Mouse (Mus musculus): ENCODE measurements around the gene Il20.

Gene Il20

DNA sequence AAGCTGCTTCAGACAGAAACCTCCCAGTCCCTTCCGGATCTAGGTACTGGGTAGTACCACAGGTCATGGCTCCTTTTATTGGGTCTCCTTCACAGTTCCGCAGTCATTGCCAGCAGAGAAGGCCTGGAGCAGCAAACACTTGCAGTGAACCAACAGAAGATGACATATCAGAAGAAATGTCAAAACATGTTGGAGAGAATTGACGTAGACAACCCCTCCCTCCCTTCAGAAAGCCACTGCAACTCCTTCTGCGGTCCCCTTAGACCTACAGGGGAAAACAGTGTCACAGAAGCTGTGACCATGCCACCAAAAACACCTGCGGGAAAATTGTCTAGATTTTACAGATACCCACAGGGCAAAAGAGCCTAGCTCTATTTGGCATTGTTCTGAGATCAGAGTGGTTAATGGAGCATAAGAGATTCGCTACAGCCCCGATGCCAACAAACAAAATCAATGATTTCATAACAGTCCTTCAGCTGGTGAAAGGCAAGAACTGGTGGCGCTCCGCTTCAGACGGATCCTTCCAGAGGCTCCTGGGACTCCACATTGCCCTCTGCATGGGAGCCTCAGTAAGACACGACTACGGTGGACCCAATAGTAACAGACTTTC, at the start of gene Il20:
TSS of gene Il20 (minus strand) at position 51 of the 610 bp plus-strand sequence.
- DNase-seq: no peak

DNA sequence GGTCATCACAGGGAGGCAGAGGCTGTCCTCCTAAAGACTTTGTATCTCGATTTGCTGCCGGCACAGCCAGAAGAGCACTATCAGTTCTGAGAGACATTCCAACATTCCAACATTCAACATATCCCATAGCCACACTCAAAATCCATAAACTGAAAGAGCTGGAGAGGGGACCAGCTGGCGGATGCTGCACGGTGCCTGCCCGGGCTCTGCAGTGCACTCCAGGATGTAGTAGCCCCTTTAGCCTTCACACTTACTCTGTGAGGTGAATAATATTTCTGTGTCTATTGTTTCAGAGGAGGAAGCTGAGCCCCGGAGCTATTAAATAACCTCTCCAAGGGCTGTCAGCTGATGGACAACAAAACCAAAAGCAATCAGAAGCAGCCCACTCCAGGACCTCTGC, 35.7 kb upstream of the Il20 start:
- no peak for DNase-seq

DNA sequence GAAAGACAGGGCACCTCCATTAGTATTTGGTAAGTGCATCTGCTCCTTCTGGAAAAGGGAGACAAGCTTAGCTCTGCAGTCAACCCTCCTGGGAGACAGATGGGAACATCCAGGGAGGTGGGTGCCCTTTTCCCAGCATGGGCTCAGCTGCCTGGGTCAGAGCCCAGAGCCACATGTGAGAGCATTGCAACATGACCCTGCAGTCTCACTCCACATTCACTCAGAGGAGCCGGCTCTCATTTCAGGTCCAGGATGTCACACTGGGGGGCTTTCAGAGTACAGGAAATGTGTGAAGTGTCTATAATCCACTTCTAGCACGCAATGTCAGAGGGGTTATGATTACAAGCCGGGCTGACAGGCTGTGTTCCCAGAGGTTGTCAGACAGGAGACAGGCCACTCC, 30.6 kb upstream of the Il20 start:
- no peak for DNase-seq

DNA sequence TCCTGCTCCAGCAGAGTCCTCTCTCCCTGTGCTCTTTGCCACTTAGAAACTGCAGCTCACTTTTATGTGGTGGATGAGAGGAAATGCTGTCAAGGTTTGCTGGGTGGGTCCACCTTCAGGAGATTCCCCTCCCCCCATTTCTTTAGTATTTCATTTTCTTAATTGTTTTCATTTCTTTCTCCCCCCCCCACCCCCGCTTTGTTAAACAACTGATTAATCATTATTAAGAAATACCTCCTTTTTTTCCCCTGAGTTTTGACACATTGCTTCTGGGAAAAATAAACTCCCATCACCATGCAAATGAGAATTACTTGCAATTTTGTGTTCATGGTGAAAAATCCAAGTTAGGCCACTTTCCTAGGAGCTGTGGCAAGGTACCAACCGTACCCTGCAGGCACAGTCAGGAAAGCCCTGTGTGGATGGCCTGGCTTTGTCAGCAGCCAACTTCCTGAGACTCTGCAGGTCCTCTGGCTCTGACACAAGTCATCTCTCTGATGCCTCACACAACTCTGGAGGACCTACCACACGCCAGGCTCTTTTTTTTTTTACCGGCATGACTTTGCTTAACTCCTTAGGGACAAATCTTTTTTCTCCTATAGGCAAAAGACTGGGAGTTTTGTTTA, 28.9 kb upstream of the Il20 start, which contains the start of gene Il19:
TSS of gene Il19 (minus strand) at position 51 of the 623 bp plus-strand sequence.
- DNase-seq: no peak

DNA sequence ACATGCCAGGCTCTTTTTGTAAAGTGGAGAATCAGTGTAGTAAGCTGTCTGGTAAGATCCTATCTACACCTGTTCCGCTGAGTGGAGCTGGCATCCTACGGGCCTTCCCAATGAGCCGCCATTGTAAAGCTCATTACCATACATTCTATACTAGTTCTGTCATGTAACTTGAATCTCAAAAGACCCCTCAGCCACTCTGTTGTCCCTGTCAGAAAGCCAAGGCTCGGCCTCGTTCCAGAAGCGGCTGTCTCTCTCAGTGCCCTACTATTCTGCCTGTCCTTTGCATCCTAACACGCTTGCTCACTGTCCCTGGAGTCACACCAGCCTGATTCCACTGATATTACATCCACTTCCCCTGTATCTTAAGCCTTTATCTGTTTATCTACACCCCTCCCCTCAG, 26.9 kb upstream of the Il20 start:
- no peak for DNase-seq

DNA sequence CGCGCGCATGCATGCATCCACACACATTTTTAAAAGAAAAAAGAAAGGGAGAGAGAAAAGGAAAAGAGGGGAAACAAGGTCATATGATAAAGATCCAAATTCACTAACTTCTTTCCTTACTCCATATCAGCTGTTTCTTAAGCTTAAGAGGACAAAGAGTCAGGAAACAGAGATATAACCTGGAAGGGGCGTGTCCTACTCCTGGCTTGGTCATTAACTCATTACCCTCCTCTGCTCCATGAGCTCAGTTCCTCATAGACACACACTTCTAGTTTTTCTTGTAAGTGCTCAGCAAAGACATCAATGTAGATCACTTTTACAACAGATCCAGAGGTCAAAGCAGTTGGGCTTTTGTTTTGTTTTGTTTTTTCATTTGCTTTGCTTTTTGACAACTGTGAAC, 25.9 kb upstream of the Il20 start:
- no peak for DNase-seq

DNA sequence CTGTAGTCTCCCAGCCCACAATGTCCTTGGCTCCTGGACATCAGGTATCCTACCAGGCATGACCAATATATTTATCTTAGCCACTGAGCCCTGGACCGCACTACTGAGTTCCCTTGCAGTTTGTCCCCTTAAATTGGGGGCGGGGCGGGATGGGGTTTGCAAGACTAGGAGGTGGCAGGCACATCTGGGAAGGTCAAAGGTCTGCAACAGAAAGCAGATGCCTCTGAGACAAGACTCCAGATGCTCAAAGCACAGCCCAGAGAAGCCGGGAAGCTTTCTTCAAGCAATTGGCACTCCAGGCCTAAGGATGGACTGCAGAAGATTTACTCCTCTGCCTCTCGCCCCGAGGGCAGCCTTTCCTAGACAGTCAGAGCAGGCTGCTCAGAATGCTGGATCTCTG, 25.1 kb upstream of the Il20 start:
- DNase-seq: no peak

DNA sequence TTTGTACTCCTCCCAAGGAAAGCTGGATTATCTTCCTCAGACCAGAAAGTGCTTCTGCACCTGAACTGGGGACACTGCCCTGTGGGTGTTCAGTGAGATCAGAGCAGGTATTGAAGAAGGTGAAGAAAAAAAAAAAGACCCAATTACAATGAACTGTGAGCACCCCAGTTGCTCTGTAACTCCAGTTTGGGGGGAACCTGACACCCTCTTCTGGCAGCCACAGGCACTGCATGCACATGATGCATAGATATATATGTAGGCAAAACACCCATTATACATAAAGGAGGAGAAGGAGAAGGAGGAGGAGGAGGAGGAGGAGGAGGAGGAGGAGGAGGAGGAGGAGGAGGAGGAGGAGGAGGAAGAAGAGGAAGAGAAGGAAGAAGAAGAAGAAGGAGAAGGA, 15.2 kb upstream of the Il20 start:
- DNase-seq: peak; percentile 71 to 74

DNA sequence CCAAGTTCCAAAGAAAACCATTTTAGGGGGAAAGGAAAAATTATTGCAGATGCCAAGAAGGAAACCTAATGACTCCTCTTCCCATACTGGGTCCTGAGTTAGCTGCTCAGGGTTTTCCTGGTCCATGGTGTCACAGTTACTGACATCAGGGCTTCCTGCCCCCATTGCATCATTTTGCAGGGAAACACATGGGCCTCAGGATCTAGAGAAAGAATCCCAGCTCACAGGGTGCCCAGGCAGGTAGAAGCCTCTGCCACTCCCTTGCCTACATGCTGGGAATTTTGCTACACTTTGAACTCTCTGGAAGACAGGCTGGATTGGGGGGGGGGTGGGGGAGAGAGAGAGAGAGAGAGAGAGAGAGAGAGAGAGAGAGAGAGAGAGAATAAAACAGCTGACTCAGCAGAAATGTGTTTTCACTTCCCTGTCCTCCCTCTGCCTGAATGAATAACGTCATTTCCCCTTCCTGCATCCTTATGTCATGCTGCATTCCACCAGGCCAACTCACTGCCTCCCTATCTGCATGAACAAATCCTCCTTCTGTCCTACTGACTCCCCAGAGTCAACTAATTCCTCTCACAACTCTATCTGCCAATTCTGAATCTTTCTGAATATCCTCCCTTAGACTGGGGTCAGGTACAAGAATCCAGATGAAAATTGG, 7.2 kb upstream of the Il20 start:
- DNase-seq: peak; percentile 9 to 12

DNA sequence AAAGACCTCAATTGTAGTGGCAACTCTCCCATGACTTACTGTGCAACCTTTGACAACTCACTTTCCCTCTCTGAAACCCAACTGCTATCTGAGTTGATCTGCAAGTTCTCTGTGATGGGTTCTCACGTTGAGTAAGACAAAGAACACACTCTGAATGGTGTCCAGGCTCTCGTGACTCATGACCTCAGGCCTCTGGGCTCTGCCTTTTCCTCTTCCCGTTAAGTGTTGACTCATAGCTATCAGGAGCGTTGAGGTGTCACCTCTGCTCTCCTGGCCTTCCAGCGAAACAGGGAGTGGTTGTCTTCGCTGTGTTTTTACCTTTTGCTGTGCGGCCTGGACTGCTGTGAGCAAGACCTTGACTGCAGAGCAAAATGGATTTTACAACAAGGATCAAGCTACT, 8.7 kb downstream of the Il20 start:
- DNase-seq: no peak

DNA sequence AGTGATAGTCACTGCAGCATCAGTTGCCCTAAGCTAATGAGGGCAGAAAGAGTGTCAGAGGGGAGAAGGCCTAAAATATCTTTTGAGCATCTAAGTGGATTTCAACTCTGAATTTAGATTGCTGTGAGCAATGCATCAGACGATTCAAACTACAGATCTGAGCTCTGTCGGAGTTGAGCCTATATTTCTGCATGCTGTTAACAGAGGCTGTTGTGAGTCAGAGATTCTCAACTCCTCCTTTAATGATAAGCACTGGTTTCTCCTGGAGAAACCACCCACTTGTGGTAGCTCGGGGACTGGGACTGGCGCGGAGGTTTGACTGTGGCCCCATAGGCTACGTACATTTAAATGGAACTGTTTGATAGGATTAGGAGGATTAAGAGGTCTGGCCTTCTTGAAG, 16.8 kb downstream of the Il20 start:
- no peak for DNase-seq

DNA sequence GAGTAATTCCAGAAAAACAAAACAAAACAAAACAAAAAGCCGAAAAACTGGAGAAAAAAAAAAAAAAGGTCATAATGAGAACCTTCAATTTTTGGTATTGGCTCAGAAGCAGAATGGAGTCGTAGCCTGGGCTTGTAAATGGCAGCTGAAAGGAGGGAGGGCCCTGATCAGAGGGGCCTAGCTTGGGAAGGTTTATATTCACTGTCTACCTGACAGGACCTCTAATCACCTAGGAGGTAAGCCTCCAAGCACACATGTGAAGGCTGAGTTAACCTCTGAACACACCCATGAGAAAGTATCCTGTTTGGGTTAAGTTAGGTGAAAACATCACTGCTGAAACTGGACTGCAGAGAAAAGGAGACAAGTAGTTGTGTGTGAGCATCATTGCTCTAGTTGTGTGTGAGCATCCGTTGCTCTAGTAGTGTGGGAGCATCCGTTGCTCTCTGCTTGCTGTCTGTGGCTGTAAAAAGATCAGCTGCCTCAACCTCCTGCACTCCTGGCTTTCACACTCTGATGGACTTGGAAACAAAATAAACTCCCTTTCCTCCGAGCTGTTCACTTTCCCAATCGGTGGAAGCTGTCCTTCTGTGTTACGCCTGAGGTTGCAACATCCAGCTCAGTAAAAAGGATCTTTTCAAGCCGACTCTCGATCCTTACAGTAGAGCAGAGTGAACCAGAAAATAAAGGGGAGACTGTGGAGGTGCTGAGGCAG, 17.8 kb downstream of the Il20 start:
- no peak for DNase-seq

DNA sequence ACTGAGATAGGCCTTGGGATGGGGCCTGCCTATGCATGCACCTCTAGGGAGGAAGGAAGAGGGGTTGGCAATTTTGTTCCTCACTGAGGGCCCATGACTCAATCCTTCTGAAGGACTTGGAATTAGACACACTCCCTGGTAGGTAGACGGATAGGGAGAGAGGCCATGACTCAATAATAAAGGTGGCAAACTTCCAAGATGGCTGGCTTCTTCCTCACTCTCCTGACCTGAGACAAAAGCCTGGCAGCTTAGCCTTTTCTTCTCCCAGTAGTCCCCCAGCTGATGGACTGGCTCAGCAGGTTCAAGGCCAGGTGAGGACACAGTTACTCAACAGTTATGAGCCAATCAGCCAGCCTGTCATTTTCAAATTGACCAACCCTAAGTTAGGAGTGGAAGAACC, 18.8 kb downstream of the Il20 start:
- no peak for DNase-seq

DNA sequence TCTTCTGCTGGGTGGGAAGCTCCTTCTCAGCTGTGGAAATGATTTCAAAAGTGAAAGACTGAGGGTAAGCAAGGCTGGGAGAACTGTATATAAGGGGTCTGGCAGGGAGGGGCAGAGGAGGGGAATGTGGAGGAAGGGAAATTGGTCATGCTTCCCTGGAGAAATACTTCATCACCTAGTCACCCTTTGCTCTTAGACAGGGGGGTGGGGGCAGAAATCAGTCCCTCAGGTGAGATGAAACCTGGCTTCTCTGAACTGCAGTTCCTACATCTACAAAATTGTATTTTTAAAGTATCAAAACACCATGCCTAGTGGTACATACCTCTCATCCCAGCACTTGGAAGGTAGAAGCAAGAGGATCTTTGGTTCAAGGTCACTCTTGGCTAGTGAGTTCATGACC, 23.9 kb downstream of the Il20 start, which contains the start of gene Il24:
TSS of gene Il24 (minus strand) at position 101 of the 400 bp plus-strand sequence.
- DNase-seq: no peak

DNA sequence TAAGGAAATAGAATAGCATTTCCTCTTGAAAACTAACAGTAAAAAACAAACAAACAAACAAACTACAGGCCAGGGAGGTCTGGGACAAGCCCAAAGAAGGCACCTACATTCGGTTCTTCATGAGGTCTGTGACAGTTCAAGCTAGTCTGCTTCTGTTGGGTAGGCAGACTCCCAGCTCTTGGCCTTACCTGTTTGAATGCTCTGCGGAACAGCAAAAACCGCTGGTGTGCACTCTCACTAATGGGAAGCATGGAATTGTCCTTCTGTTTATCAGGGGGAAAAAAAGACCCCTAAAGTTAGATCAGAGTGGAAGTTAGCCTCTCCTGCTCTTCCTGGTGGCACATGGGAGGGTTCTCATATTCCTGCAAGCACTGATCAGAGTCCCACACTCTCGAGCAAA, 28.1 kb downstream of the Il20 start:
- DNase-seq: no peak

DNA sequence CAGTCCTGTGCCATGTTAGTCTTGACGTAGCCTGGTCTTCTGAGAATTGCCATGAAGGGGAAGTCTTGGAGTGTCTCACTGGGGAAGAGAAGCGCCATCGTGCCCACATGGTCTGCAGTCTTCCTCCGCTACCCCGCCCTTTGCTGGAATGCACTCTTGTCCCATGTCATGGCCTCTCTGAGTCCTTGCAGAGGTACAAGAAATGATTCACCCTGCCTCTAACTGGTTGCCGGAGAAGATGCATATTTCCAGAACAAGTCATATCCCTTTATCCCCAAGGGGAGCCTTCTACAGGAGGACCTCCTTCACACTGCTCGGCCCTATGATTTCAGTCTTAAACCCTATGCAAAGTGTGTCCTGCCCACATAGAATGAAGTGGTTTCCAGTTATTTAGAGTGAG, 31.3 kb downstream of the Il20 start:
- no peak for DNase-seq

DNA sequence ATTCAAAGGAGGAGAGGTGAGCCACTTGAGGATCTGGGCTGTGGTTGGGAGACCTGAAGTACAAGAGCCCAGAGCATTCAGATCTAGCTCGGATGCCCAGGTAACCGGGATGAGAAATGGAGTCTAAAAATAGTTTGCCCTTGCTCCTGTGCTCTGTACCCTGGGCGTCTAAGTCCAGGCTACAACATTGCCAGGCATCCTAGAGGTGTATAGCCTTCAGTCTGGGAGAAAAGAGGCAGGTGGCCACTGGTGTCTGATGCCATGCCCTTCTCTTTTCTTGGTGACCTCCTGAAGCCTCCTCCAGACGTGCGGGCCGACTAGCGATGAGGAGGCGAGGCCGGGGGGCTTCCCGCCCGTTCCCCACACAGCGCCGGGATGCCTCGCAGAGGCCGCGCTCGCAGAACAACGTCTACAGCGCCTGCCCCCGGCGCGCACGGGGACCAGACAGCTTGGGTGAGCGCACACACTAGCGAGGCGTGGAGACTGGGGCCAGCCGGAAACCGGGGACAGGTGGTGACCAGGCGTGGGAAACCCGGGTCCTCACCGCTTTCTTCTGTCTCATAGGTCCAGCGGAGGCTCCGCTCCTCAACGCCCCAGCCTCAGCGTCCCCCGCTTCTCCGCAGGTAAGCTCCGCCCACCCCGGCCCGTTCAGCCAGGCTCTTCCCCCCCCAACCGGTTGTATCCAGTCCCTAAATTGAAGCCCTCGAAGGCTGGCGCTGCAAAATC, 33.2 kb downstream of the Il20 start:
- DNase-seq: peak; percentile 51 to 55

DNA sequence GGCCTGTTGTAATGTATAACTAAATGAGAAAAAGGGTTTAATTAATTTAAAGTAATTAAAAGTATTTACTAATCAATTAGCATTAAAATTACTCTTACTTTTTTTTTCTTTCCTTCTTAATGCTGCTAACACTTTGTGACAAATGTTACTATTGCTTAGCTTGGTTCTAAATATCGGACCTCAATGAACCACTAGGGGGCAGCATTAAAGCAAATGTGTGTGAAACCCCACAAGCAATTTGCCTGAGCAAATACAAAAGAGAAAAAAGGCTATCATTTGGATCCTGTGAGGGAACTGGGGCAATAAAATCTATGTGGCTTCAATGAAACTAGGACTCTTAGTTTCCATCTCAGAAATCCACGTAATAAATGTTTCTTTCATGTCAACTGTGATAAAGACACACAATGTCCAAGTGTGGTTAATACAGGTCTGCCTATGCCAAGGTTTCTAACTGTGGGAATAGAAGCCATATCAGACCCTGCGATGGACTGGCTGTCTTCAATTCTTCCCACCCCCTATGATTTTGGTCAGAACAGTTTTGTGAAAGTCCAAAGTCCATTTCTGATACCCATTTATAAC, 34.2 kb downstream of the Il20 start:
- peak; percentile 72 to 76 for DNase-seq

DNA sequence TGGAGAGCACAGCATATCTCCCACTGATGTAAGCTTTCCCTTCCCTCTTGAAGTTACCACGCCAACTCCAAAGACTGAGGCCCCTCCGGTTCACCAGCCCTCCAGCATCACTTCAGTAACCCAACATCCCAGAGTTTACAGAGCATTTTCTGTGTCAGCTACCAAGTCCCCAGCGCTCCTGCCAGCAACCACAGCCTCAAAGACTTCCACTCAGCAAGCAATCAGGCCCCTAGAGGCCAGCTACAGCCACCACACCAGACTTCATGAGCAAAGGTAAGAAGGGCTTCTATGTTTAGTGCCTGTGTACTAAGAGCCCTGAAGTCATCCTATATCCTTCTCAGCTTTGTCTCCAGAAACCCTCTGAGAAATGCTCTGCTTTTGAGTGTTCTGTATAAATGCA, 35.3 kb downstream of the Il20 start:
- no peak for DNase-seq

DNA sequence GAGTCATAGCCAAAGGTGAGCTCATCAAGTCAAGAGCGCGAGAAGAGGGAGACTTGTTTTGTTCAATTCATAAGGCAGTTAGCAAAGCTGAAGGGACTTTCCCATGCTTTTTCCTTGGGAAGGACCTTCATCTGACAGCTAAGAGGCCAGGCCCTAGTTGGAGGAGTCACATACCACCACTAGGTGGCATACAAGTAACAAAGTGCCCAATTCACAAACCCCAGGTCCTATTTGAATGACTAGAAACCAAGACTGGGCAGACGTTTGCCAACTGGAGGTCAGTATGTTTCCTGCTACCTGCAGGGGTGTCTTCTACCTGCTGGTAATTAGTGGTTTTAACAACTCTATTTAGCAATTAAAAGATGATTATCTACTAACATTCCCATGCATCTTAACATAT, 36.1 kb downstream of the Il20 start:
- DNase-seq: peak; percentile 49 to 55

DNA sequence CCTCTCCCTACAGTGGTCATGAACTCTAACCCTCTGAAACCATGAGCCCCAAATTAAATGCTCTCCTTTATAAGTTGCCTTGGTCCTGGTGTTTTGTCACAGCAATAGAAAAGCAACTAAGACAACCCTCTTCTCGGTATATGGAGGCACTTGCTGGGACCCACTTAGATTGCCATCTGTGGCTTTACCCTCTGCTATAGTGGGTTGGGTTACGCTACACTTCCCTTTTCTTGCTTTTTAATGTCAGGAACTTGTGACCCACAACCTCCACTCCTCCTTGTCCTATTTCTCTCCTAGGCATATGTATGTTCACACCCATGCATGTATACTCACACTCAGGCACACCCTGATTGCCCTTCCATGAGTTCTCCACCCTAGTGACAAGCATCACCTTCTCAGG, 38.3 kb downstream of the Il20 start:
- DNase-seq: peak; percentile 23 to 29

DNA sequence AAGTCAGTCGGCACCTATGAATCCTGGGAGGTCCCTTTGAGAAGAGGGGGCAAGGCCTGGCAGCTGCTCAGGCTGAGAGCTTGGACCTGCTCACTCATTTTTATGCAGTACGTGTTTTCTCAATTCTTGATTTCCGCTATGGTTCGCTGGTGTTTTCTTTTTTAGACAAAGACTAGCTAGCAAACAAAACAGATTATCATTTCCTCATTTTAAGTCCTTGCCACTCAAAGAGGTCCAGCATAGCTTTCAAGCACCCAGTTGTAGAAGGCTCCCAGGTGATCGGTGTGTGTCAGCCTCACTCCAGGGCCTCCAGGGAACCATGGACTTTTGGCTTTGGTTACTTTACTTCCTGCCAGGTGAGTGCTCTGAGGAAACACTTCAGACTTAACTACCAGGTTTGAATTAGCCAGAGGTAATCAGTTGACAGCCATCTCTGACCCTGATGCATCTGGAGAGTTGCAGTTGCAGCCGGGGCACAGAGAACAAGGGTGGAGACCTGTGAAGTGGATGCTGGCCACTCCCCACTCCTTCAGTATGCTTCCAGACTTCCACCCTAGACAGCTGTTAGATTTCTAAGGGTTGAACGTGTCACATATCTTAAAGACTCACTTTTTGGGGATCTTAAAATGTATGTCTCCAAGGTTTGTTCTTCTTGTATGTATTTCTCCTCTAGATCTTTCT, 45.6 kb downstream of the Il20 start, which contains the start of gene Fcmr:
TSS of gene Fcmr (plus strand) at position 129 of the 681 bp plus-strand sequence.
- peak; percentile 73 to 75 for DNase-seq
